Mouse (Mus musculus): ENCODE data around the gene Srpr. TPM values are rescaled to one million over a fixed set of nuclear protein-coding genes. Genes with fewer than 3 reads are reported as not detected.
A peak's percentile ranks its signal among the peaks of the same experiment; 100 is the strongest.

Srpr gene
- total RNA-seq, 4 experiments from 2014 or later, result 140 to 169 (median 165) TPM

GRCm38 (mm10) chr9:35262418-35262817 lies 62.4 kb downstream of the Srpr start:
- no peak for DNase-seq

- DNase-seq, result no peak
Measured at GRCm38 (mm10) chr9:35263431-35263830, 63.5 kb downstream of the Srpr start.

- no peak for DNase-seq
Measured at GRCm38 (mm10) chr9:35264509-35264908, 64.5 kb downstream of the Srpr start.

GRCm38 (mm10) chr9:35267146-35267975 lies 67.4 kb downstream of the Srpr start, which contains the start of the genes Fam118b and Rpusd4:
Gene Fam118b, minus strand, starts transcription at chr9:35267805.
Gene Rpusd4, plus strand, starts transcription at chr9:35267865.
- peak; percentile 85 for DNase-seq

GRCm38 (mm10) chr9:35267976-35268715 lies 68.2 kb downstream of the Srpr start:
- DNase-seq, result no peak

GRCm38 (mm10) chr9:35277855-35278365 lies 77.9 kb downstream of the Srpr start:
- DNase-seq, result no peak

- no peak for DNase-seq
Measured at GRCm38 (mm10) chr9:35278451-35278850, 78.5 kb downstream of the Srpr start.

- peak; percentile 18 for DNase-seq
Measured at GRCm38 (mm10) chr9:35282006-35282850, 82.3 kb downstream of the Srpr start.

GRCm38 (mm10) chr9:35282851-35283200 lies 82.9 kb downstream of the Srpr start:
- no peak for DNase-seq

GRCm38 (mm10) chr9:35283415-35284069 lies 83.6 kb downstream of the Srpr start:
- DNase-seq, result no peak

GRCm38 (mm10) chr9:35284351-35284750 lies 84.4 kb downstream of the Srpr start:
- DNase-seq, result no peak

- no peak for DNase-seq
Measured at GRCm38 (mm10) chr9:35286351-35286750, 86.4 kb downstream of the Srpr start.

GRCm38 (mm10) chr9:35289992-35290391 lies 90.0 kb downstream of the Srpr start:
- DNase-seq, result no peak

GRCm38 (mm10) chr9:35290417-35290816 lies 90.4 kb downstream of the Srpr start:
- no peak for DNase-seq

GRCm38 (mm10) chr9:35290916-35291315 lies 90.9 kb downstream of the Srpr start:
- no peak for DNase-seq

- no peak for DNase-seq
Measured at GRCm38 (mm10) chr9:35293465-35293864, 93.5 kb downstream of the Srpr start.

Other genes with a start within 250 kb of the Srpr start
- gene St3gal4, start 80.9 kb upstream of the Srpr start, total RNA-seq (2022), result 10 to 100 TPM; 32.8 to 55.5 (median 44.3) TPM
- gene Dcps, start 24.1 kb upstream of the Srpr start, total RNA-seq (2022), result 10 to 100 TPM; 23.6 to 34.1 (median 29.9) TPM
- 1 to 10 TPM; 6.1 to 9.6 (median 6.5) TPM for gene Tirap, start 116 bp downstream of the Srpr start, total RNA-seq (2022)
- gene Foxred1, start 10.9 kb downstream of the Srpr start, total RNA-seq (2022), result 10 to 100 TPM; 48.5 to 62.4 (median 56.3) TPM
- gene Fam118b, start 67.6 kb downstream of the Srpr start, total RNA-seq (2022), result 10 to 100 TPM in 3 of 4 experiments, 1 to 10 TPM in 1; 9.5 to 18.4 (median 15.5) TPM
- 10 to 100 TPM; 20.4 to 26.9 (median 22.4) TPM for gene Rpusd4, start 67.7 kb downstream of the Srpr start, total RNA-seq (2022)
- 10 to 100 TPM; 11.2 to 15.8 (median 12.5) TPM for gene Cdon, start 221.0 kb downstream of the Srpr start, total RNA-seq (2022)